Mouse (Mus musculus): Measurements from ENCODE around the gene Gpr34.

DNA sequence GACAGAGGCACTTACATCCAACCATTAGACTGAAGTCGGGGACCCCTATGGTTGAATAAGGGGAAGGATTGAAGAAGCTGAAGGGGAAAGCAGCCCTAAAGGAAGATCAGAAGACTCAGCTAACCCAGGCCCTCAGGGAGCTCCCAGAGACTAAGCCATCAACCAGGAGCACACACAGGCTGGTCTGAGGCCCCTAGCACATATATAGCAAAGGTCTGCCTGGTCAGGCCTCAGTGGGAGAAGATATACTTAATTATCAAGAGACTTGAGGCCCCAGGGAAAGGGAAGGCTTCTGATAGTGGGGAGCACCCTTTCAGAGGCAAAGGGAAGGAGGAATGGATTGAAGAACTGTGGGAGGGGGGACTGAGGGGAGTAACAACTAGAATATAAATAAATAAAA is 54.7 kb downstream of the Gpr34 start:
- no peak for TF ChIP-seq EP300 (IDR thresholded peaks at IDR 0.05; ENCODE audit: low read depth)
- no peak for TF ChIP-seq CTCF (IDR thresholded peaks at IDR 0.05; ENCODE audit: low read depth)

Measured in liver, postnatal 0 days (tissue).